Mouse (Mus musculus): ENCODE results near the gene Erp27.

Erp27 gene

GRCm38 (mm10) chr6:136922080-136922479, at the start of gene Erp27:
Gene Erp27 (minus strand): TSS chr6:136922180.
- in situ Hi-C loops (cut with MboI, MseI), result loop anchor here (10.0 kb wide), 1 partner anchor 397 kb away; no protein-coding TSS in a partner anchor

GRCm38 (mm10) chr6:136968877-136969276, 46.9 kb upstream of the Erp27 start:
- in situ Hi-C loops (cut with MboI, MseI), result loop anchor here (5.0 kb wide), 1 partner anchor 37 kb away; no protein-coding TSS in a partner anchor

- in situ Hi-C loops (cut with MboI, MseI), result loop anchor here (5.0 kb wide), 1 partner anchor 35 kb away; no protein-coding TSS in a partner anchor
These were observed 45.5 kb upstream of the Erp27 start for GRCm38 (mm10) chr6:136967466-136967865.

GRCm38 (mm10) chr6:136965912-136966311, 43.9 kb upstream of the Erp27 start:
- in situ Hi-C loops (cut with MboI, MseI), result loop anchor here (5.0 kb wide), 1 partner anchor 34 kb away; no protein-coding TSS in a partner anchor

GRCm38 (mm10) chr6:136964609-136965510, 42.9 kb upstream of the Erp27 start:
- in situ Hi-C loops (cut with MboI, MseI), result loop anchor here (5.0 kb wide), 1 partner anchor 33 kb away; no protein-coding TSS in a partner anchor

GRCm38 (mm10) chr6:136962957-136963356, 41.0 kb upstream of the Erp27 start:
- in situ Hi-C loops (cut with MboI, MseI), result no loop called here

- in situ Hi-C loops (cut with MboI, MseI), result no loop called here
These were observed 37.2 kb upstream of the Erp27 start for GRCm38 (mm10) chr6:136959131-136959530.

- in situ Hi-C loops (cut with MboI, MseI), result no loop called here
These were observed 35.1 kb upstream of the Erp27 start for GRCm38 (mm10) chr6:136957062-136957461.

GRCm38 (mm10) chr6:136955240-136955639, 33.3 kb upstream of the Erp27 start:
- in situ Hi-C loops (cut with MboI, MseI), result no loop called here

- in situ Hi-C loops (cut with MboI, MseI), result no loop called here
These were observed 32.7 kb upstream of the Erp27 start for GRCm38 (mm10) chr6:136954715-136955114.

- in situ Hi-C loops (cut with MboI, MseI), result no loop called here
These were observed 32.2 kb upstream of the Erp27 start for GRCm38 (mm10) chr6:136954192-136954591.

GRCm38 (mm10) chr6:136952930-136953329, 30.9 kb upstream of the Erp27 start:
- in situ Hi-C loops (cut with MboI, MseI), result no loop called here

GRCm38 (mm10) chr6:136950171-136950570, 28.2 kb upstream of the Erp27 start:
- in situ Hi-C loops (cut with MboI, MseI), result no loop called here

- in situ Hi-C loops (cut with MboI, MseI), result loop anchor here (25.0 kb wide), 1 partner anchor 790 kb away; the partner anchor contains the start of gene Strap
These were observed 25.7 kb upstream of the Erp27 start for GRCm38 (mm10) chr6:136947716-136948115.

GRCm38 (mm10) chr6:136946943-136947342, 25.0 kb upstream of the Erp27 start:
- in situ Hi-C loops (cut with MboI, MseI), result loop anchor here (25.0 kb wide), 1 partner anchor 790 kb away; the partner anchor contains the start of gene Strap

GRCm38 (mm10) chr6:136946241-136946640, 24.3 kb upstream of the Erp27 start:
- in situ Hi-C loops (cut with MboI, MseI), result loop anchor here (25.0 kb wide), 1 partner anchor 791 kb away; the partner anchor contains the start of gene Strap

GRCm38 (mm10) chr6:136944511-136944910, 22.5 kb upstream of the Erp27 start:
- in situ Hi-C loops (cut with MboI, MseI), result loop anchor here (25.0 kb wide), 1 partner anchor 793 kb away; the partner anchor contains the start of gene Strap

GRCm38 (mm10) chr6:136943392-136943791, 21.4 kb upstream of the Erp27 start:
- in situ Hi-C loops (cut with MboI, MseI), result loop anchor here (25.0 kb wide), 1 partner anchor 794 kb away; the partner anchor contains the start of gene Strap

- in situ Hi-C loops (cut with MboI, MseI), result loop anchor here (25.0 kb wide), 1 partner anchor 795 kb away; the partner anchor contains the start of gene Strap
These were observed 20.3 kb upstream of the Erp27 start for GRCm38 (mm10) chr6:136942280-136942679.

- in situ Hi-C loops (cut with MboI, MseI), result loop anchor here (25.0 kb wide), 1 partner anchor 796 kb away; the partner anchor contains the start of gene Strap
These were observed 19.4 kb upstream of the Erp27 start, which contains the start of gene Arhgdib for GRCm38 (mm10) chr6:136941051-136942021. Gene Arhgdib (minus strand): TSS chr6:136941899.

Data from T-helper 1 cell (primary cell).